Mouse (Mus musculus) limb, embryonic 13.5 days (tissue): ENCODE data around the gene Adgrg5. TPM values are rescaled to one million over a fixed set of nuclear protein-coding genes. Genes with fewer than 3 reads are reported as not detected.

Experiments
- ATAC-seq: fragments of 200-750 bp; cut with Nextera tagmentation; 2 replicates; pipeline ENCODE4 v1.8.0; 2017; ENCODE audit warnings: low read depth, moderate number of reproducible peaks, moderate TSS enrichment; ENCODE audit not compliant: low FRiP score
- H3K27ac ChIP-seq: fragments of 300-500 bp; sonication (generic); 2 replicates; pipeline ENCODE4 v1.5.1; 2015; ENCODE audit warnings: inconsistent platforms, mild to moderate bottlenecking, moderate library complexity
- H3K27me3 ChIP-seq: fragments of 300-500 bp; sonication (generic); 2 replicates; pipeline ENCODE4 v1.6.1; 2015; ENCODE audit warnings: mild to moderate bottlenecking, inconsistent platforms
- H3K36me3 ChIP-seq: fragments of 300-500 bp; sonication (generic); 2 replicates; pipeline ENCODE4 v1.6.1; 2015; ENCODE audit warnings: inconsistent platforms, mild to moderate bottlenecking, moderate library complexity
- H3K4me1 ChIP-seq: fragments of 300-500 bp; sonication (generic); 2 replicates; pipeline ENCODE4 v1.6.1; 2015; ENCODE audit warnings: inconsistent platforms
- H3K4me2 ChIP-seq: fragments of 300-500 bp; sonication (generic); replicated peaks from 2 replicates; pipeline ENCODE4 v1.6.1; 2015; ENCODE audit warnings: inconsistent platforms, mild to moderate bottlenecking, moderate library complexity
- H3K4me3 ChIP-seq: fragments of 300-500 bp; sonication (generic); 2 replicates; pipeline ENCODE4 v1.5.1; 2015; ENCODE audit warnings: moderate library complexity, mild to moderate bottlenecking, inconsistent platforms
- H3K9ac ChIP-seq: fragments of 300-500 bp; sonication (generic); 2 replicates; pipeline ENCODE4 v1.6.1; 2015; ENCODE audit warnings: mild to moderate bottlenecking, inconsistent platforms
- H3K9me3 ChIP-seq: fragments of 300-500 bp; sonication (generic); 2 replicates; pipeline ENCODE4 v1.6.1; 2016; ENCODE audit warnings: inconsistent platforms
- WGBS: fragments of 180-500 bp; shearing (Covaris S2); methylation state at CpG from one replicate; pipeline ENCODE4 v1.1.7; 2015; 5-methylcytosine and 5-hydroxymethylcytosine counted together
- polyA plus RNA-seq: library from polyadenylated mRNA; unstranded; fragments of >200 nt; fragmentation: Nextera tagmentation; extraction: Ambion mirVana; gene quantifications from 2 replicates; pipeline ENCODE4 v1.2.1, GENCODE M21; 2015

Adgrg5 gene
- polyA plus RNA-seq, 1 experiment from 2014 or later: 0.13 TPM

DNA sequence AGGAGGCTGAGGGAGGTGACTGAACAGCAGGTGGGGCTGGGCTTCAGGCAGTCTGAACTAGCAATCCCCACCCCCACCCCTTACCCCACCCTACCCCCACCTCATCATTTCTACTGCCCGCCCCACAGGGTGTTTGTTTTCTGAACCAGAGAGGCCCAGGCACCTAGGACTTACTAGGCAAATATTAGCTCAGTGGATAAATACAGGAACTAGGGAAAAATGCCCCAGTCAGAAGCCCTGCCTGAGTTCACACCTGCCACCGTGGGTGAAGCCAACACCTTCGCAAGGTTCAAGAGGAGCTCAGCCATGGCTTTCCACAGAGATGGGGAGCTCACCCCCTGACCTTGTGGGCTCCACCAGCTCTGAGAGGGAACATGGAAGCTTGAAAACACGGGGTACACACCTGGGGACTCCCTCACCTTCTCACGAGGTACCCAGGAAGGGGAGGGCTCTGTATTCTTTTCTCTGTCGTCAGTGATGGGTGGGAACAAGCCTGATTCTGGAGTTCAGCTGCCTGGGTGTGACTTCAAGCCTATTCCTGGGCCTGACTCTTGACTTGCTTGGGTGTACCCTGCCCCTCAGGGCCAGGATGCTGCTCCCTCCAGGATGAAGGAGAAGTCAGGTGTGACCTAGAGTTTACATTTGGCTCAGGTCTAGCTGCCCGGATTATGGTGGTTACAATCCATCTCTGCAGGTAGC is 51.1 kb downstream of the Adgrg5 start, which contains the start of gene Adgrg1:
Gene Adgrg1, plus strand, starts transcription at position 285 of the 699 bp plus-strand sequence.
- no peak for ATAC-seq
- Histone ChIP-seq H3K9me3 (no peaks in the 10 kb centered on the region), H3K4me3 (no peak within 1 kb of the TSS), H3K36me3 (no peaks in the 10 kb centered on the region), H3K27ac (no peak within 1 kb of the TSS), H3K27me3 (peaks cover 22% of the 10 kb centered on the region), H3K4me1 (peaks cover 20% of the 10 kb centered on the region), H3K9ac (no peak within 1 kb of the TSS), H3K4me2 (no peak within 1 kb of the TSS)
- WGBS: 38% methylated on average over 7 of the region's 7 CpGs

GRCm38 (mm10) chr8:94976651-94977417 is 53.3 kb downstream of the Adgrg5 start:
- H3K4me3 ChIP-seq: peak overlapping the region; percentile 30
- H3K27ac ChIP-seq: no peak overlapping the region
- no peaks in the 10 kb centered on the region for H3K9me3 ChIP-seq
- peak overlapping the region; percentile 59 for H3K9ac ChIP-seq
- H3K36me3 ChIP-seq: no peaks in the 10 kb centered on the region
- peak overlapping the region; percentile 61 for H3K4me2 ChIP-seq
- 14% methylated on average over 17 of the region's 17 CpGs for WGBS
- peaks cover 20% of the 10 kb centered on the region for H3K4me1 ChIP-seq
- H3K27me3 ChIP-seq: peaks cover 25% of the 10 kb centered on the region
- ATAC-seq: peak; percentile 29; the same call in 1 of the 2 replicates

- no peak overlapping the region for H3K9ac ChIP-seq
- peaks cover 25% of the 10 kb centered on the region for H3K27me3 ChIP-seq
- no peak for ATAC-seq
- H3K36me3 ChIP-seq: no peaks in the 10 kb centered on the region
- H3K27ac ChIP-seq: no peak overlapping the region; the same call in 1 of the 2 replicates
- peak overlapping the region; percentile 61 for H3K4me2 ChIP-seq
- H3K9me3 ChIP-seq: no peaks in the 10 kb centered on the region
- H3K4me3 ChIP-seq: peak overlapping the region; percentile 30
- H3K4me1 ChIP-seq: peaks cover 26% of the 10 kb centered on the region
- 36% methylated on average over 9 of the region's 9 CpGs for WGBS
Measured at GRCm38 (mm10) chr8:94978131-94978530, 54.6 kb downstream of the Adgrg5 start.

DNA sequence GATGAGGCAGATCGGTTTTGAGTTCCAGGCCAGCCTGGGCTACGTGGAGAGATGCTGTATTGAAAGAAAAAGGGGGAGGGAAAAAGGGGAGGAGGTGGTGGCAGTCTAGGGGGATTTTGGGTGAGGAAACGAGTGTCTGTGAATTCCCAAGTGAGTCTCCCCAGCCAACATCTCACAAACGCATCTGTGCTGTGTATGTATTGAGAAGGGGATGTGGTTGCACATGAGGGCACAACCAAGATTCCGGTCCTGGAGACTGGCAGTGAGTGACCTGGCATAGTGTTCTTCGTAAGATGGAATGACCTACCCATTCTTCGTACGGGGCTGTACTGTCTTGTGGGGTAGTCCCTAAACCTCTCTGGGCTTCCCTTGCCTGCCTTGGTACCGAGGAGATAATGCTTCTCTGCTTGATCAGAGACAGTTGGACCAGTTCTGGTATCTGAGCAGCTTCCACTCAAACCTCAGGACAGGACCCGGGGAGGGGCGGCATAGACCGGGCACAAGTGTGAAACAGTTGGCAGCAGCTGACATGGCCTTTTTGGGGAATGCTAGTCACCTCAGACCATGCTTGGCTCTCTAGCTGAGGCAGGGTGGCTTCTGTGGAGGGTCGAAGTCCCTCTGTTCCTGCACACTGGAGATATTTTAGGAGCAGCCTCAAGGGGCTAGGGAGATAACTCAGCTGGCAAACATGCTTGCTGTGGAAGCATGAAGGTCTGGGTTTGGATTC is 55.3 kb downstream of the Adgrg5 start:
- H3K4me3 ChIP-seq: peak overlapping the region; percentile 30; the same call in 1 of the 2 replicates
- no peak overlapping the region for H3K9ac ChIP-seq
- peaks cover 32% of the 10 kb centered on the region for H3K4me1 ChIP-seq
- WGBS: 77% methylated on average over 13 of the region's 13 CpGs
- peaks cover 25% of the 10 kb centered on the region for H3K27me3 ChIP-seq
- H3K36me3 ChIP-seq: no peaks in the 10 kb centered on the region
- H3K9me3 ChIP-seq: no peaks in the 10 kb centered on the region
- no peak for ATAC-seq
- peak overlapping the region; percentile 61 for H3K4me2 ChIP-seq
- H3K27ac ChIP-seq: no peak overlapping the region; the same call in 1 of the 2 replicates

DNA sequence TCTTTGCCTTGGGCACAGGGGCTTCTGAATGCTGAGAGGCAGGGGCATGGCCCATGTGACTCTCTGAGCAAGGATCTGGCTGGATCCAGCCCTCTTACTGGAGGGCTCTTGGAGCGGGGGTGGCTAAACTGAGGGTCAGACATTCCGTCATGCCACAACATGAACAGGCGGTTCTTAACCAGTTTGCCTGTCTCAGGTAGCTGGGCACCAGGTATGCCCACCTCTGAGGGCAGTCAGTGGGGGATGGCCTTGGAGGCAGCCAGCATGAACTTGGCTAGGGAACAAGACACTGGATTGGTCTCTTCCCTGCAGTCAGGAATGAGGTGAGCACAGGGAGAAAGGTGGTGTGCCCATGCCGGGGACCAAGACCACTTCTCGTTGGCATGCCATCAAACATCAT is 56.7 kb downstream of the Adgrg5 start:
- no peak overlapping the region for H3K4me3 ChIP-seq
- no peak overlapping the region for H3K27ac ChIP-seq
- H3K4me1 ChIP-seq: peaks cover 40% of the 10 kb centered on the region

DNA sequence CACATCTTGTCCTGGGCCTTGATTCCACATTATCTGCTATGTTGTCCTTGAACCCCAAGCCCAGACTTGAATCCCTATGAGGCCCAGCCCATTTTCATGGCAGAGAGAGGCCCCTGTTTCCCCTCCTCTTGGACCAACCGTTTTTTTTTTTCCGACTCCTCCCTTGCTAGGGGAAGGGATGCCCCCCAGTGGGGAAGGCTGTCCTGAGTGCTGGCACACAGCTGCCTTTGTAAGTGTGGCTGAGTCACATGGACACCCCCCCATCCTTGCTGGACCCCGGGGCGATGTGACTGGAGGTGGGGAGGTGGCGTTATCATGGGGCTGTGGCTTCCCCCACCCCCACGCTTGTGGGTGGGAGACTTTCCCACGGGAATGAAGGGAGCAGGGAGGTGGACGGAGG is 57.5 kb downstream of the Adgrg5 start:
- no peak overlapping the region for H3K27ac ChIP-seq
- no peak for ATAC-seq
- 58% methylated on average over 8 of the region's 8 CpGs for WGBS
- H3K27me3 ChIP-seq: peaks cover 25% of the 10 kb centered on the region
- no peaks in the 10 kb centered on the region for H3K36me3 ChIP-seq
- no peak overlapping the region for H3K4me3 ChIP-seq
- H3K4me2 ChIP-seq: no peak overlapping the region
- no peak overlapping the region for H3K9ac ChIP-seq
- no peaks in the 10 kb centered on the region for H3K9me3 ChIP-seq
- peaks cover 40% of the 10 kb centered on the region for H3K4me1 ChIP-seq

More for the DNA sequence above, 56.7 kb downstream of the Adgrg5 start:
- ATAC-seq: no peak
- Histone ChIP-seq H3K4me2 (no peak overlapping the region), H3K36me3 (no peaks in the 10 kb centered on the region), H3K9ac (no peak overlapping the region), H3K9me3 (no peaks in the 10 kb centered on the region), H3K27me3 (peaks cover 25% of the 10 kb centered on the region)
- WGBS: 86% methylated on average over 5 of the region's 5 CpGs

DNA sequence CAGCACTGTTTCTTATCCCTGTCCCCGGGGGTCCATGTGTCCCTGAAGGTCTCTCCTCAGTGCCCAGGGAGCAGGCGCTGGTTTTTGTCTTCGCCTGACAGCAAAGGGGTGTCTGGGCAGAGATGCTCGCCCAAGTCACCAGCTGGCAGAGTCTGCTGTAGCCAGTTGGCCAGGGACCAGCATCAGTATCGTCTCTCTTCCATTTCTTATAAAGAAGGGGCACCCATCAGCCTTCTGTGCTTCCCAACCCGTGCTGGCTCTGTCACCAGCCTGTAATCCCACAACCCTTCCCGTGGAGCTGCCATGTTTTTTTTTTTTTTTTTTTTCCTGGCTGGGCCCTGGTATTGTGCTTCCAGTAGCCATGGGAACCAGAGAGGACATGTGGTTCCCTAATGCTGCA is 58.4 kb downstream of the Adgrg5 start:
- Histone ChIP-seq H3K4me3 (no peak overlapping the region), H3K9ac (no peak overlapping the region), H3K9me3 (no peaks in the 10 kb centered on the region), H3K27me3 (peaks cover 17% of the 10 kb centered on the region), H3K4me1 (peaks cover 41% of the 10 kb centered on the region), H3K27ac (no peak overlapping the region), H3K36me3 (no peaks in the 10 kb centered on the region), H3K4me2 (no peak overlapping the region)
- 73% methylated on average over 7 of the region's 7 CpGs for WGBS
- ATAC-seq: no peak

GRCm38 (mm10) chr8:94983146-94983545 is 59.7 kb downstream of the Adgrg5 start:
- Histone ChIP-seq H3K4me3 (no peak overlapping the region), H3K9me3 (no peaks in the 10 kb centered on the region), H3K4me2 (peak overlapping the region; percentile 23; the same call in 1 of the 2 replicates), H3K4me1 (peaks cover 29% of the 10 kb centered on the region), H3K27me3 (peaks cover 5% of the 10 kb centered on the region), H3K27ac (no peak overlapping the region), H3K9ac (no peak overlapping the region), H3K36me3 (no peaks in the 10 kb centered on the region)
- WGBS: 21% methylated on average over 5 of the region's 5 CpGs
- no peak for ATAC-seq

DNA sequence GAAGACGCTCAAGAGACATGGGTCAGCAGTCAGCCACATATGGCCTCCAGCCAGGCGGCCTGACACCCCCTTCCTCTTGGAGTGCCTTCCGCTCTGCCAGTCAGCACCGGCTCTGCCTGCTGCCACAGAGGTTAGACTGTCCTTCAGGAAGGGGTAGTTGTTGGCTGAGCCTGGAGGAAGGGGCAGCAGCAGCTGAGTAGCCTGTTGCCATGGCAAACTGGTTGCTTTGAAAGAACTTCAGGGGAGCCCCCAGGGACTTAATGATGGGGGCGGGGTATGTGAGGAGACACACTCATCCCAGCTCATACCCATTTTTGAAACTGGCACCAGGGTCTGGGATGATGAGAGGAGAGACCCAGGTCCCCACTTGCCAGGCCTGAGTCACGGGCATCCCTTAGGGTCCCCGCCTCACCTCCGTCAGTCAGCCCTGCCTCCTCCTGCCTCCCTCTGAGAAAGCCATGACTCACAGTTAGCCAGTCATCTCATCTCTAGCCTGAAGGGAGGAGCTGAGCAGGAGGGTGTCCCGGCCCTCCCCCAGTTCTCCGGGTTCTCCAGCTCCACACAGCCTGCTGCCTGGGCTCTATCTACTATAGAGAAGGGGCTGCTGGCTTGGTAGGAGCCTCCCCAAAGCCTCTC is 60.5 kb downstream of the Adgrg5 start:
- Histone ChIP-seq H3K9me3 (no peaks in the 10 kb centered on the region), H3K27ac (no peak overlapping the region), H3K4me2 (peak overlapping the region; percentile 23), H3K4me1 (peaks cover 24% of the 10 kb centered on the region), H3K9ac (0 out of 2 replicates have a peak overlapping the region, but pooled peaks have one; percentile 39), H3K4me3 (no peak overlapping the region), H3K36me3 (no peaks in the 10 kb centered on the region), H3K27me3 (0 out of 2 replicates have a peak, but pooled peaks cover 3% of the 10 kb centered on the region)
- peak; percentile 62; the same call in 1 of the 2 replicates for ATAC-seq
- WGBS: 29% methylated on average over 10 of the region's 10 CpGs

GRCm38 (mm10) chr8:94985023-94985422 is 61.5 kb downstream of the Adgrg5 start:
- ATAC-seq: no peak
- Histone ChIP-seq H3K9ac (no peak overlapping the region), H3K27ac (no peak overlapping the region)

GRCm38 (mm10) chr8:94986676-94987075 is 63.2 kb downstream of the Adgrg5 start:
- H3K27ac ChIP-seq: no peak overlapping the region
- ATAC-seq: no peak
- 58% methylated on average over 5 of the region's 5 CpGs for WGBS
- H3K4me3 ChIP-seq: no peak overlapping the region
- no peaks in the 10 kb centered on the region for H3K36me3 ChIP-seq
- H3K27me3 ChIP-seq: peaks cover 6% of the 10 kb centered on the region; the same call in 1 of the 2 replicates
- no peaks in the 10 kb centered on the region for H3K9me3 ChIP-seq
- H3K9ac ChIP-seq: 0 out of 2 replicates have a peak overlapping the region, but pooled peaks have one; percentile 8
- peaks cover 24% of the 10 kb centered on the region for H3K4me1 ChIP-seq
- no peak overlapping the region for H3K4me2 ChIP-seq

More at GRCm38 (mm10) chr8:94985023-94985422, 61.5 kb downstream of the Adgrg5 start:
- no peak overlapping the region for H3K4me2 ChIP-seq
- no peaks in the 10 kb centered on the region for H3K9me3 ChIP-seq
- H3K36me3 ChIP-seq: no peaks in the 10 kb centered on the region
- peaks cover 24% of the 10 kb centered on the region for H3K4me1 ChIP-seq
- 88% methylated on average over 6 of the region's 6 CpGs for WGBS
- no peak overlapping the region for H3K4me3 ChIP-seq
- H3K27me3 ChIP-seq: no peaks in the 10 kb centered on the region
